Mouse (Mus musculus) spleen, adult 18-20 months (tissue): ENCODE results near the gene Fam71e1.

Experiments used
- DNase-seq, 2 experiments: peaks; one replicate each; pipeline ENCODE4 v3.0.0; 2022; ENCODE audit warnings: mixed read lengths in 2 of 2

The Fam71e1 gene

DNA sequence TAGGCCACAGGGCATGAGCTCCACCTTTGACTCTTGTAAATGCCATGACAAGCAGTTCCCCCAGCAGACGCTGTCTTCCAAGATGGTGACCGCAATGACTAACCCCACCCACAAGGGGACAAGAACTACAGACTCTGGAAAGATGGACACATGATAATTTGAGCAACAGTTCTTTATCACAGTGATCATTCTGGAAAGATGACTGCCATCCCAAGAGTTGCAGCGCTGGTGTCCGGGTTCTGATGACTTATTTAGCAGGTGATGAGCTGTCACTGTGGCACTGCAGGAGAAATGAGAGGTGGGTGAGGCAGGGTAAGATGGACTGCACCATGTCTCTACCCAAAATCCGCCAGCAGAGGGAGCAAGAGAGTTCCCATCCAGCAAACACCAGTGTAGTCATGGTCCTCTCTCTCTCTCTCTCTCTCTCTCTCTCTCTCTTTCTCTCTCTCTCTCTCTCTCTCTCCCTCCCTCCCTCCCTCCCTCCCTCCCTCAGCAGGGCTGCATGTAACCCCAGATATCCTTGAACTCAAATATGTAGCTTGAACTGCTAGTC lies 5.3 kb downstream of the Fam71e1 start:
- DNase-seq: peak; percentile 45 to 74

DNA sequence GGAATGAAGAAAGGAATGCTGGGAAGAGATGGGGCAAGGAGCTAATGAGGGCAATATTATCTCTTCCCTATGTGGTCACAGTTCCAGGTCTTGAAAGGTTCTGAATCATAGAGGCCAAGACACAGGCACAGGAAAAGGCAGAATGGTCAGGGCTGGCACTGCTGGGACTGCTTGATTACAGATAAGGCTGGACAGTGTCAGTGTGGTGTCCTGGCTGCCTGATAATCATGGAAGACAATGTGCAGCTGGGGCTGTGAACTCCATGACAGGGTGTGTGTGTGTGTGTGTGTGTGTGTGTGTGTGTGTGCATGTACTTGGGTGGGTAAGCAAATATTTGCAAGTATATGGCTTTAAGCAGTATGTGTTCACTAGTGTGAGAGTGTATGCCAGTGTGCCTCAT lies 11.1 kb downstream of the Fam71e1 start:
- DNase-seq: no peak

DNA sequence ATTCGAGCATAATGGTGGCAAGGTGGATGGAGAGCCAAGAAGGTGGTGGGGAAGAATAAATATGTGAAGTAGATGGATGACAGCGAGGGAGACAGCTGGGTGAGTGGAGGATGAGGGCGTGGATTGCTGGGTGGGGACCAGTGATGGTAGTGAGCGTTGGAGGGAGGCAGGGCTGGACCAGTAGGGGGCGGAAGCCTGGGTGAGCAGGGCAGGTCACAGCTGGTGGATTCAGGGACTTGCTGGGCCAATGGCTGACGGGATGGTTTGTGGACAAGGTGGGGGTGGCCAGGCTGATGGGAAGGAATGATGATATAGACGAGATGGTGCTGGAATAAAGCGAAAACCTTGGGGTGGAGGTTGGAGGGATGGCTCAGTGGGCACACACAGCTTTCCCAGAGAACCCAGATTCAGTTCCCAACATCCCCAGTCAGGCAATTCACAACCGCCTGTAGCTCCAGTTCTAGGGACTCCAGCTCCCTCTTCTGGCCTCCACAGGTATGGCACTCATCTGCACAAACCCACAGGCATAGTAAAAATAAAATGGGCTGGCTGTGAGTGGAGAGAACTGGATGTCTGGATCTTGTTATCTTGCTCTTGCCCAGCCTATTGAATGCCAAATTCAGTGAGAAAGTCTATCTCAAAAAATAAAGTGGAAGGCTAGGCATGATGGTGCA lies 23.0 kb downstream of the Fam71e1 start:
- DNase-seq: no peak

DNA sequence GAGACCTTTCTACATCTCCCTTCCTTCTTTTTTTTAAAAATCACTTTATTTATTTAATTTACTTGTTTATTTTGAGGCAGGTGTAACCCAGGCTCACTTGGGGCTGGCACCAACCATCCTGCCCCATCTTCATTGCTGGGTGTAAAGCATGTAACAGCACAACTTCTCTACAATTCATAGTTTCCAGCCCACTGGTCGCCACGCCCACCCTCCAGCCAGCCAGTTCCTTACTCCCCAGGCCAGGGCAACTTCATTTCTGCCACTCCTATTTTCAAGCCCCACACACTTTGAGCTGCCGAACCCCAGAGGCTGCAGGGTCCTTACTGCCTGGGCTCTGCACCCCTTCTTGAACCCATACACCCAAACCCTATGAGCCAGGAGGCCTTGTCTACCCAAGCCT lies 24.6 kb downstream of the Fam71e1 start:
- DNase-seq: peak in 1 of 2 experiments; percentile 31

DNA sequence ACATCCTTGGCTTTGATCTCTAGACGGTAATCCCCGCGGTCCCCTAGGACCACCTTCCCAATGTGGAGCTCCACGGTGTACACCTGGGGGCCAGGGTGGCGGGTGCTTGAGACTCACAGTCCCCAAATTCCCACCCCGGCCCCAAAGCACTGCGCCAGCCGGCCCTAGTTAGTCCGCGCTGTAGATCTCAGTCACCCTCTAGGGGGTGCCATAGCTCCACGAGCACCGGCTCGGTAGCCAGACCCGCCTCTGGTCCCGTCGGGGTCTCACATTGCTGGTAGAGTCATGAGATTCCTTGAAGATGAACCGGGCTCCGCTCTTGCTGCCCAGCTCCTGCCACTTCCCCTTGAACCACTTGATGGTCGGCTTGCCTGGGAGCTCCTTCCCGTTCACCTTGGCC lies 25.3 kb downstream of the Fam71e1 start:
- peak; percentile 63 to 74 for DNase-seq

DNA sequence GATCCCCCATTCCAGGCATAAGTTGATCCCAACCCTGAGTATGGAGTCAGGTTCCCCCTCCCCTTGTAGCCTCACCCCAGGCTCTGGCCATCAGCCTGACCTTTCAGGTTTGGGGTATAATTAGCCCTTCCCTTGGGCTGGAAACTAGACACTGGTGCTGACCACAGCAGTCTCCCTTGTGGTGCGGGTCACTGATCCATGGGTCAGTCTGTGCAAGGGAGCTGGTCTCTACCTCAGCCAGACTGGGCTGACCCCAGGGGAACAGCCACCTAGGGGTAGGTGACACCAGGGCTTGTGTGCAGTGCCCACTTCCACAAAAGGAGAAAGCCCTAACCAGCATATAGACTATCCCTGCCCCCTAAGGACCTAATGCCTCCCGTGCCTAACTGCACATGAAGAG lies 26.7 kb downstream of the Fam71e1 start:
- no peak for DNase-seq

DNA sequence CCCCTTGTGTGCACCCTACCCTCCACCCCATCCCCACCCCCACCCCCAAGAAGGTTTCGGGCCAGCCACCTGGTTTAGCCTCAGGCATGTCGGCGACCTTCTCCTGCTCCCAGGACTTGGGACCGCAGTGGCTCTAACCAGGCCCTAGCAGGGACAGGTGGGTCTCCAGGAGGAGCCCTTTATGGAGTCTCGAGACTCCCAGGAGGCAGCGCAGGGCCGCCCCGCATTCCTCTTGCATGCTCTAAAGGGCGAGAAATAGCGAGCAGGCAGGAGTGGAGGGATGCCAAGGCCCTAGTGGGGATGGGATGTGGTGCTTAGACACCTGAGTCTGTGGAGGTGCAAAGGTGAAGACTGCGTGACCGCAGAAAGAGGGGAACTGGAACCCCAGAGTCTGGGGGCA lies 28.1 kb downstream of the Fam71e1 start, which contains the start of gene Mybpc2:
TSS of gene Mybpc2 (minus strand) at position 155 of the 400 bp plus-strand sequence.
- peak in 1 of 2 experiments; percentile 25 for DNase-seq

DNA sequence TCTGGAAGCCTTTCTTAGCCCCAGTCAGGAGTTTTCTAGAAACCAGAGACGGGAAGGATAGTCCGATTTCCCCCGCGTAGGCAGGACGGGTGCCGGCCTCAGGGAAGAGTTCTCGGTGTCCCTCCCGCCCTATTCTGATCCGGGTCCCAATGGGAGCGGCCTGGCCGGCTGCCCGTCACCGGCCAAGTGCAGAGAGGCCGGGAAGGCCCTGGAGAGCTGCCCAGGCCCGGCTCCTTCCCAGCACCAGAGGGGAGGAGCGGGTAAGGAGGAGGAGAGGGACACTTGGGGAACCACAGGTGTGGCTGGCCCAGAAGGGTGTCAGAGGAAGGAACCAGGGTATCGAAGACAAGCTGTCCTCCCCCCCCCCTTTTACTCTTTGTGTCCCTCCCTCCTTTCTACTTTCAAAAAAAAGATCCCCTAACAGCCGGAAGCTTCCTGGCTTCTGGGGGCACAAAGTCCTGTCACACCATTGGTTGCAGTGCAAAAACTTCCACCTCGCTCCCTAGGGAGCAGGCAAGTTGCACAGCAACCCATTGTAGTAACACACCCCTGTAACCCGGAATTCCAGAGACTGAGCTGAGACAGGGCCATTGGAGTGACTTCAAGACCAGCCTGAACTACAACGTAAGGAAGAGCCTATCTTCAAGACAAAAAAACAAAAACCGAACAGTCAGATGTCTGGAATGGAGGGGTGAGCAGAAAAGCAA lies 28.9 kb downstream of the Fam71e1 start:
- DNase-seq: peak; percentile 51 to 53

DNA sequence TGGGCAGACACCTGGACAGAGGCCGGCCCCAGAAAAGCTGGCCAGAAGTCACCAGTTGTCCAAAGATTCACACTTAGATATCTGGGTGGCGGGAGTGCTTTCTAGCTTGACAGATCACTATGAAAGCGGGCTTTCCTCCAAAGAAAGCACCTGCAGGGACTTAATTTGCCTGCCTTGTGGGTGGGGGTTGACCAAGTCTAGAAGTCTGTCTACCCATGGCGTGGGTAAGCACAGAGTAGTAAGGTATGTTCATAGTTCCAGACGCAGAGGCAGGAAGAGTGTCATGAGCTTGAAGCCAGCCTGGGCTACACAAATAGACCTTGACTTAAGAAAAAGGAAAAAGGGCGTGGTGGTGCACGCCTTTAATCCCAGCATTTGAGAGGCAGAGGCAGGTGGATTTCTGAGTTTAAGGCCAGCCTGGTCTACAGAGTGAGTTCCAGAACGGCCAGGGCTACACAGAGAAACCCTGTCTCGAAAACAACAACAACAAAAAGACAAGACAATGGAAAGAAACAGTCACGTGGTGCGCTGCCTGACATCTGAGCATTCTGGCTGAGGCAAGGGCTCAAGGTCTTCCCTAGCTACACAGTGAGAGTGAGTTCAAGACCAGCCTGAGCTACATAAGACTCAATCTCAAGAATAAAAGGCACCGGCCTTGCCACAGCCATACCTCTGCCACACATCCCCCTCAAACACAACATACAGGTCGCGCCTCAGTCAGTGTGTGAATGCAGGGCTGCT lies 30.2 kb downstream of the Fam71e1 start:
- DNase-seq: peak in 1 of 2 experiments; percentile 25

DNA sequence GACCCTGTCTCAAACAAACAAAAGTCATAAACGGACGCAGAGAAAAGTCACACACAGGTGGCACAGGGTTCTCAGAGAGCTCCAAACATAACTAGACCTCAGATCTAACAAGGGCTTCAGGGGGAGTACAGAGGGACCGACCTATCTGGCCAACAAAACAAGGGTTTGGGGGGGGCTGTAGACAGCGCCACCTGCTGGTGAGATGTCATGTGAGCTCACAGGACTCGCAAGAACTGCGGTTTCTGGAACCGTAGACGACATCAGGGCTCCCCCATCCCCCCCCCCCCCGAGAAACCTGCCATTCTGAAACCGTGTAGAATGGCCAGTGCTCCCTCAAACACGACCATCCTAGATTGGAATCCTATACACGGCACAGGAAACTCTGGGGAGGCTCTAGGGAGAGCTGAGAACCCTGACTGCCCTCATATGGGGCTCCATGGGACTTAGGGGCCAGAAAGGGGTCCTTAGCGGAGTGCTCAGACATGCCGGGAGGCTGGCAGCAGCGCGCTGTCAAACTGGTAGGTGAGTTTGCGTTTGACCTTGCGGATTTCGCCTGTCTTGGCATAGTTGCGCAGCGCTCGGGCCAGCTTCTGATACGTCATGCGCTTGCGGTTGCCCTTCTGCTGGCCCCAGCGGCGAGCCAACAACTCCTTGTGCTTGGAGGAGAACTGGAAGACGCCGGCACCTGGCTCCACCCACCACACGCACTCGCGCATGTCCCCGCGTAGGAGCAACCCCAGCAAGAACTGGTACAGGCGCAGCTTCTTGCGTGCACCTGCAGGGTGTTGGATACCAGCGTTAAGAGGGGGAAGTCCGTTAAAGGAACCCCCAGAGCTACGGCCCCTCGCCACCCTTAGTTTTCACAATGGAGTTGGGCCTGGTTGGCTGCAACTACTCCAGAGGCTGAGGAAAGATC lies 31.4 kb downstream of the Fam71e1 start:
- peak; percentile 70 to 78 for DNase-seq

DNA sequence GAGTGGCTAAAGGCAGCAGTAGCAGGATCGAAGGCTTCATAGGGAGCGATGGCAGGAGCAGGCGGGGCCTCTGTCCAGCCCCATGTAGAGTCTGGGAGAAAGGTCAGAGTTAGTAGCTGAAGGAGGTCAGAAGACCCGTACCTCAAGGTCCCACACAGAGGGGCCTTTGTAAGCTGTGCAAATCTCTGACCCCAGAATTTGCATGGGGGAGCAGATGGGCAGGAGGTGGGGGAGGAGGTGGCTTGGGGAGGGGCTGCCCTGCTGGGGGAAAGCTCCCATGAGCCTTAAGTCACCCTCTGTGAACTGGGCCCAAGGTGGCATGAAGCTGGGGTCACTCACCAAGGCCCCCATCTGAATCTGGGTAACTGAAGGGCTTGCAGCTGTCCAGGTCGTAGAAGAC lies 33.1 kb downstream of the Fam71e1 start:
- DNase-seq: peak; percentile 47 to 48

DNA sequence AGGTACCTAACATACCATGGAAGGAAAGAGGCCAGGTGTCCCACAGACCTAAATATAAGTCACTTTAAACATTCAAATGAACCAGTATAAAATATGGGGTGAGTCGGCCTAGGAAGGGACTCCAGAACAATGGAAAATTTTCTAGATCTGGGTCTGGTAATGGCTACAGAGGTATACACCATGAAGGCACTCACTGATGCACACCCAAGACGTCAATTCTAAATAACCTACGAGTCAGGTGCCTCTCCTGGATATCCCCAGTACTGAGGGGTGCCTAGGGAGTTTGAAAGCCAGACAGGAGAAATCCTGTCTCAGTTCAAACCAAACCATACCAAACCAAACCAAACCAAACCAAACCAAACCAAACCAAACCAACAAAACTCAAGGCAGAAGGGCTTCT lies 34.1 kb downstream of the Fam71e1 start:
- DNase-seq: no peak

DNA sequence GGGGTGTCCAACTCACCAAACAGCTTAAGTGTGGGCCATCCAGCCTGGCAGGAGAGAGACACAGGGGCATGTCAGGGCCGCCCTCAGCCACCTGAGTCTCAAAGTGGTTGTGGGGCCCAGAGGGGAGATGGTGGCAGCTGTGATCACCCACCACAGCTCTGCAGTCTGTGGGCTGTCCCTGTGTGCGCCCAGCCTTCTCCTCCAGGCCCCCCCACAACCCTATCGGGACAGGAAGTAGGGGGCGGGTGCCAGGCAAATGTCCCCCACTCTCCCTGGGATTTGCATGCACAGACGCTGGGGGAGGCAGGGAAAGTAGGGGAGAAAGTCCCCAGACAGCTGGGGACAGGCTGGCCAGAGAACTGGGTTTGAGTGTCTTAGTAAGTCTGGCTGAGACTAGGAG lies 34.8 kb downstream of the Fam71e1 start:
- peak; percentile 60 to 75 for DNase-seq

DNA sequence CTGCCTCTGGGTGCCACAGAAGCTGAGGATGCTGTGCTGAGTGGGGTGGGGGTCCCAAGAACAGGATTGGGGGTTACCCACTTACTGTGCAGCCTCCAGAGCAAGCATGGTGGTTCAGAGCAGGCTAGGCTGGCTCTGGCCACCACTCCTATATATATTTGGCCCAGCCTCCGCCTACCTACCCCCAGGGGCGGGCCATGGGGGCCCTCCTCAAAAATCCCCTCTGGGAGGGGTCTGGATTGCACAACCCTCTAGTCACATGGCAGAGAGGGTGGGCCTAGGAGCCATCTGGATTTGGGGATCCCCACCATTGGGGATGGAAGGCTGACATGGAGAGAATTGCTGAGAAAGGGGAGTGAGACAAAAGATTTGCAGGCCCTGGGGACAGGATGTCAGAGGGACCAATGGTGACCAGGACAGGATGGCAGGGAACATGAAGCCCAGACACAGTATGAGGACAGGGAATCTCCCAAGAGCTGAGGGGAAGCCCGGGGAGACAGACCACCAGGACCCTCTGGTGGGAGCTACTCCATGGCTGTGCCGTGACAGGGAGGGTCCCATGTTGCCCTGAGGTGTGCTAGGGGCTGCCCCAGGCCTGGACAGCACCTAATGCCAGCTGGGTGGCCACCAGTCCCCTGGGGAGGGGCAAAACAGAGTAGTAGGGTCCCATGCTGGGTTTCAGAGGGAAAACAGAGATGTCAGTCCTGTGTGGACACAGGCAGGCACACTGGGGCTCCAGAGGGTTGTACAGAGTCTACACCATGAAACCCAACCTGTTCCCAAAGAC lies 35.8 kb downstream of the Fam71e1 start, which contains the start of gene Spib:
TSS of gene Spib (minus strand) at position 126 of the 787 bp plus-strand sequence.
- peak; percentile 72 to 74 for DNase-seq

DNA sequence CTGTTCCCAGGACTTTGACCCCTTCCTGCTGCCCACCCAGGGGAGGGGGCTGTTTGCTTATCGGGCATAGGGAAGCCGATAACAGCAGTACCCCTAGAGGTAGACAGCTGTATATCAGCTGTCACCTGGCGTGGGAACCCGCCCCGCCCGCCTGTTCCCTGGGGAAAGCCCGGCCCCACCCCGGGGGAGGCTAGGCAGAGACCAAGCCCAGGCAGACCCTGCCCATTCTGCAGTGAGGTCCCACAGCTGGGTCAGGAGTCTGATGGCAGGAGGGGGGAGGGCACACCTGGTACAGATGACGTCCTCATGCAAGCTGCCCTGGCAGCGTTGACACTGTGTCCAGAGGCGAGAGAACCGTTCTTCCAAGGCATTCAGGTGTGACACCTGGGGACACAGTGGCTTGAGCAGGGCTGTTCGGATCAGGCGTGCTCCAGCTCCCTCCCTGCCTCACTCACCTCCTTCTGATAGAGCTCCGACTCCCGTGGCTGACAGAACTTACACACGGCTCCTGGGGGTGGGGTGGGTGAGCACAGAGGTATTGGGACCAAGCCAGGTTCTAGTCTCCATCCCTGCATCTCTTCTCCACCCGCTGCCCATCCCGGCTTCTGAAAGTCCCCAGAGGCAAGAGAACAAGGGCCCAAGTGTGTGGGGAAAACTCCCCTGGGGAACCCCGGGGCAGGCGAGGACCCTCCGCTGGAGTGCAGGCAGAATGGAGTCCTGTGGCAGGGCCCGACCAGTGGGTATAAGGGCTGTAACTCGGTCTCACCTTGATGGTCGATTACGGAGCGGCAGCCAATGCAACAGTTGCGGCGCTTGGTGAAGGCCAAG lies 36.8 kb downstream of the Fam71e1 start:
- peak; percentile 65 to 69 for DNase-seq

DNA sequence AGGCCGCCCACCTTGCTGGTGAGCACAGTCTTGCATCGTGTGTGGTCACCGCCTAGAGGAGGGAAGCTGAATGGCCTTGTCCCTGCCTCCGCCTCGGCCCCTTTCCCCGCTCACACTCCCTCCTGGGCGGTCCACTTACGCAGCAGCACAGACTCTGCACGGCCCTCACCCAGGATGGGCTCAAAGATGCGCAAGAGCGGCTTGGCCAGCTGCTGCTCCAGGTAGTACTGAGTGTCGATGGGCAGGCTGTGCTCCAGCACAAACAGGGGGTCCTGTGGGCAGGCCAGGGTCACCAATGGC lies 37.3 kb downstream of the Fam71e1 start:
- DNase-seq: no peak

DNA sequence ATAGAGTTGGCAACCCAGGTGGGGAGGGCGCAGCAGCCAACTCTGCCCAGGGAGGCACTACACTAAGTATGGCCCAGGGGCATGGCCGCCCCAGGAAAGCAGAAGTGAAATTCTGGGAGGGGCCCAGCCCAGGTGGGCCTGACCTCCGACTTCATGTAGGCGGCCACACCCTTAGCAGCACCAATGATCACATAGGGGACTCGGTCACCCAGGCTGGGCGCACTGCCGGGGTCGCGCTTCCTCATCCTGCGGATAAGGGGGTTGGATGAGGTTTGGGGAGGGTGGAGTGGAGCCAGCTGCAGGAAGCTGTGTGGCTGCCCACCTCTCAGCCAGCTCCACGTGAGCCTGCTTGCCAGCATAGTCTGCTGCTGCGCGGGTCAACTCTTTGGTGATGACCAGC lies 37.9 kb downstream of the Fam71e1 start:
- peak; percentile 74 to 84 for DNase-seq

DNA sequence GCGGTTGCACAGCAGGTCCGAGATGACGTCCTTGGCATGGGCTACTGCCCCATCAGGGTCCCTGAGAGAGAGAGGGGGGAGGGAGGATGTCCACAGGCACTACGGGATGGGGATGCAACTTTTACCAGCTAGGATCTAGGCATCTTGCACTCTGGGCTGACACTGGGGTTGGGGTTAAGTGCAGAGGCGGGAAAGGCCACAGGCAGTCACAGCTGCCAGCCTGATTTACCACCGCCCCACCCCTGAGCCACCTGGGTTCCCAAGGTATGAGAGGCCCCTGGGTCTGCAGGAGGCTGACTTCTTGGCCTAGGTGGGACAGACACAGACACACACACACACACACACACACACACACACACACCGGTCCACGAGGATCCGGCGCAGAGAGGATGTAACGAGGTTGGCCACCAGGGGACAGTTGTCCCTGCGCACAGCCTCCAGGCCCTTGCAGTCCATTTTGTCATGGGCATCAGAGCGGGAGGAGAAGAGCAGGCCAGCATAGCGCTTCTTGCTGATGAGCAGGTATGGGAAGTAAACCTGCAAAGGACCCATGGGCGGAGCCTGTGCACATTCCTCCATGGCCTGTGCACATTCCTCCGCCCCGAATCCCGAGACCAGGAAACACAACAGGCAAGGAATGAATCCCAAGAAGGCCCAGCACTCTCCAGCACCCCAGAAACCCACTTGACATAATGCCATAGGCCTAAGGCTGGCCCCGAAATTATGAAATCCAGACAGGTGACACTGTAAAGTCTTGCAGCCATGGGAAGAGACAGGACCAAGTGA lies 38.5 kb downstream of the Fam71e1 start:
- no peak for DNase-seq
